Mouse (Mus musculus): ENCODE results near the gene Grin2c.

- TF ChIP-seq CTCF (IDR thresholded peaks at IDR 0.05; ENCODE audit: low read depth), result no peak
- TF ChIP-seq EP300 (IDR thresholded peaks at IDR 0.05; ENCODE audit: low read depth), result no peak
Measured at GRCm38 (mm10) chr11:115287386-115287785, 20.3 kb upstream of the Grin2c start.

Data from liver, postnatal 0 days (tissue).